Mouse (Mus musculus): ENCODE results near the gene Sfxn1. TPM values are rescaled to one million over a fixed set of nuclear protein-coding genes. Genes with fewer than 3 reads are reported as not detected.

The Sfxn1 gene
- polyA plus RNA-seq, 1 experiment = 0.75 TPM

DNA sequence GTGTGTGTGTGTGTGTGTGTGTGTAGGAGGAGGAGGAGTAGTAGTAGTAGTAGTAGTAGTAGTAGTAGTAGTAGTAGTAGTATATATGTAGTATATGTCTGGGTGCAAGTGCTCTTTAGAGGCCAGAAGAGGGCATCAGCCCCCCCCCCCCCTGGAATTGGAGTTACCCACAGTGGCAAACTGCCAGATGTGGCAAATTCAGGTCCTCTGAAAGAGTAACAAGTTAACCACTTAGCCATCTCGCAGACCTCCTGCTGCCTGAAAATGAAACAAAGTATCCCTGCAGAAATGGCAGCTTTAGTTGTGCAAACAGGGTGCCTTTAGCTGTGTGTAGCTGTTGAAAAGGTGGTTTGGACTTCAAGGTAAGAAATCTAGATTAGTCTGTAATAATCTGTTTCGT, 1.8 kb downstream of the Sfxn1 start:
- TF ChIP-seq GATA1 (IDR thresholded peaks at IDR 0.05; ENCODE audit: low read length) (no peak), TAL1 (IDR thresholded peaks at IDR 0.05; ENCODE audit: low read length) (no peak)
- peak overlapping the region; percentile 93 for H3K4me3 ChIP-seq (replicated peaks)
- no peaks in the 10 kb centered on the region for H3K9me3 ChIP-seq (ENCODE audit: control insufficient read depth, low read length)
- H3K36me3 ChIP-seq (ENCODE audit: control insufficient read depth) = peaks cover 30% of the 10 kb centered on the region
- no peaks in the 10 kb centered on the region for H3K27me3 ChIP-seq (ENCODE audit: control insufficient read depth)
- peaks cover 34% of the 10 kb centered on the region for H3K4me1 ChIP-seq (ENCODE audit: control insufficient read depth)

DNA sequence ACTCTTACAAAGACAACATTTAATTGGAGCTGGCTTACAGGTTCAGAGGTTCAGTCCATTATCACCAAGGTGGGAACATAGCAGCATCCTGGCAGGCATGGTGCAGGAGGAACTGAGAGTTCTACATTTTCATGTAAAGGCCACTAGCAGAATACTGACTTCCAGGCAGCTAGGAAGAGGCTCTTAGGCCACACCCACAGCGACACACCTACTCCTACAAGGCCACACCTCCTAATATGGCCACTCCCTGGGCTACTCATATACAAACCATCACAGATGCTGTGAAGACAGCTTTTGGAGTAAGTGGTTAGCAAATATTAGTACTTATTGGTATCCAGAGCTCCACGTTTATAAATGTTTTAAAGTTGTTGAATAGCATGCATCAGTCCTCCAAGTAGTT, 3.7 kb downstream of the Sfxn1 start:
- H3K4me3 ChIP-seq (replicated peaks) = no peak overlapping the region
- H3K36me3 ChIP-seq (ENCODE audit: control insufficient read depth) = peaks cover 38% of the 10 kb centered on the region
- H3K9me3 ChIP-seq (ENCODE audit: control insufficient read depth, low read length) = no peaks in the 10 kb centered on the region
- no peak for TF ChIP-seq GATA1 (IDR thresholded peaks at IDR 0.05; ENCODE audit: low read length)
- no peak for TF ChIP-seq TAL1 (IDR thresholded peaks at IDR 0.05; ENCODE audit: low read length)
- H3K4me1 ChIP-seq (ENCODE audit: control insufficient read depth) = peaks cover 42% of the 10 kb centered on the region
- no peaks in the 10 kb centered on the region for H3K27me3 ChIP-seq (ENCODE audit: control insufficient read depth)

- Histone ChIP-seq H3K4me1 (ENCODE audit: control insufficient read depth) (peaks cover 40% of the 10 kb centered on the region), H3K4me3 (replicated peaks) (no peak overlapping the region), H3K27me3 (ENCODE audit: control insufficient read depth) (no peaks in the 10 kb centered on the region), H3K9me3 (ENCODE audit: control insufficient read depth, low read length) (no peaks in the 10 kb centered on the region), H3K36me3 (ENCODE audit: control insufficient read depth) (peaks cover 38% of the 10 kb centered on the region)
- TF ChIP-seq TAL1 (IDR thresholded peaks at IDR 0.05; ENCODE audit: low read length) (no peak), GATA1 (IDR thresholded peaks at IDR 0.05; ENCODE audit: low read length) (no peak)
Observed at GRCm38 (mm10) chr13:54076051-54076450, 4.4 kb downstream of the Sfxn1 start.

DNA sequence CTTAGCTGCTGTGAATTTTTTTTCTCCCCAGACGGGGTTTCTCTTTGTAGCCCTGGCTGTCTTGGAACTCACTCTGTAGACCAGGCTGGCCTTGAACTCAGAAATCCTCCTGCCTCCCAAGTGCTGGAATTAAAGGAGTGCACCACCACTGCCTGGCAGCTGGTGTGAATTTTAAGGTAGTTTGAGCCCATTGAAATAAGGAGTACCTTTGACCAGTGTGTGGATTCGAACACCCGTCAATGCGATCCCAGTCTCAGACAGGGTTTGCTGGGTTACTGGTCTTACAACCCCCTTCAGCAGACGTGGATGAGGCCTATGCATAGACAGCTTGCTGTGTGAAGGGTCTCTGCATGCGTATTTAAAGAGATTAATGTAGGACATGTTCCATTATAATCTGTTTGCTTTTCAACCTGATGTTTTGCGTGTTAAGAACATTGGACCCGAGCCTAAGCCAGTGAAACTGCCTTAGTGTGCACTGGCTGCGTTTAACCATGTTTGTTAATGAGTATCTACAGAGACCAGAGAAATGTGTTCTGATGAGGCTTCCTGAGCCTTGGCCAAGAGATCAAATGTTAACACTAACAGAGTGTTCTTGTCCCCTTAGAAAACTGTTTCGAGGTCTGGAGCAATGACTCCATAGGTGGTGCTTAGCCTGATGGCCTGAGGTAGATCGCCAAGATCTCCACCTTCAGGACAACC, 5.2 kb downstream of the Sfxn1 start:
- Histone ChIP-seq H3K36me3 (ENCODE audit: control insufficient read depth) (peaks cover 38% of the 10 kb centered on the region), H3K4me1 (ENCODE audit: control insufficient read depth) (peaks cover 35% of the 10 kb centered on the region), H3K27me3 (ENCODE audit: control insufficient read depth) (no peaks in the 10 kb centered on the region), H3K4me3 (replicated peaks) (no peak overlapping the region), H3K9me3 (ENCODE audit: control insufficient read depth, low read length) (no peaks in the 10 kb centered on the region)
- TF ChIP-seq GATA1 (IDR thresholded peaks at IDR 0.05; ENCODE audit: low read length) (no peak), TAL1 (IDR thresholded peaks at IDR 0.05; ENCODE audit: low read length) (no peak)

DNA sequence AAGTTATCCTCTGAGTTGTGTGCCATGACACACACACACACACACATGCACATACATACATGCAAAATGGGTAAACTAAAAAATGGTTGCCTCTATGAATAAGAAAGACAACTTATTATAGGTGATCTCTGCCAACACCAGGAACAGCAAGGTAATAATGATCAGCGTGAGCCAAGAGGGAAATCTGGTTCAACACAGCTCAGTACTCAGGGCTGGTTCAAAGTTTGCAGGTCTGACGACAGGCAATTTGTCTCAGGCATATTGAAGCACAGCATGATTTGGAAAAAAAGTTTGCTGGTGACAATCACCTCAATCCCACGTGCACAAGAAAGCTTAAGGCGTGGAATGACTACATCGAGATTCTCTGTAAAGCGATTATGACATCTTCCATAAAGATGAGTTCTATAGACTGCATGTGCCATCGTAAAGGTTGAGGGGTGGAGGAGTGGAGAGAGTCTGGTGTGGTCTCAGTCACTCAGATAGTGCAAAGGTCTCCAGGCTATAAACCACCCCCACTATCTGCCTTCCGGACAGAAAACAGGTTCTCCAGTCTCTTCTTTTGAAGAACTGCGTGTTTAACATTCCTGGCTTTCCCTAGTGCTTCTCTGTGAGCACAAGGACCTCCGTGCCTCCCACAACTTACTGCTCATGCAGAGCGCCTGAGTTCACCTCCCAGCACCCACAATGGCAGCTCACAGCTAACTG, 6.0 kb downstream of the Sfxn1 start:
- Histone ChIP-seq H3K4me3 (replicated peaks) (no peak overlapping the region), H3K36me3 (ENCODE audit: control insufficient read depth) (peaks cover 39% of the 10 kb centered on the region), H3K4me1 (ENCODE audit: control insufficient read depth) (peaks cover 29% of the 10 kb centered on the region), H3K9me3 (ENCODE audit: control insufficient read depth, low read length) (no peaks in the 10 kb centered on the region), H3K27me3 (ENCODE audit: control insufficient read depth) (no peaks in the 10 kb centered on the region)
- TF ChIP-seq GATA1 (IDR thresholded peaks at IDR 0.05; ENCODE audit: low read length) = no peak
- no peak for TF ChIP-seq TAL1 (IDR thresholded peaks at IDR 0.05; ENCODE audit: low read length)

GRCm38 (mm10) chr13:54079782-54080759, 8.4 kb downstream of the Sfxn1 start:
- no peak overlapping the region for H3K4me3 ChIP-seq (replicated peaks)
- no peaks in the 10 kb centered on the region for H3K27me3 ChIP-seq (ENCODE audit: control insufficient read depth)
- no peaks in the 10 kb centered on the region for H3K9me3 ChIP-seq (ENCODE audit: control insufficient read depth, low read length)
- TF ChIP-seq GATA1 (IDR thresholded peaks at IDR 0.05; ENCODE audit: low read length) (no peak), TAL1 (IDR thresholded peaks at IDR 0.05; ENCODE audit: low read length) (no peak)
- peaks cover 22% of the 10 kb centered on the region for H3K4me1 ChIP-seq (ENCODE audit: control insufficient read depth)
- peaks cover 40% of the 10 kb centered on the region for H3K36me3 ChIP-seq (ENCODE audit: control insufficient read depth)

DNA sequence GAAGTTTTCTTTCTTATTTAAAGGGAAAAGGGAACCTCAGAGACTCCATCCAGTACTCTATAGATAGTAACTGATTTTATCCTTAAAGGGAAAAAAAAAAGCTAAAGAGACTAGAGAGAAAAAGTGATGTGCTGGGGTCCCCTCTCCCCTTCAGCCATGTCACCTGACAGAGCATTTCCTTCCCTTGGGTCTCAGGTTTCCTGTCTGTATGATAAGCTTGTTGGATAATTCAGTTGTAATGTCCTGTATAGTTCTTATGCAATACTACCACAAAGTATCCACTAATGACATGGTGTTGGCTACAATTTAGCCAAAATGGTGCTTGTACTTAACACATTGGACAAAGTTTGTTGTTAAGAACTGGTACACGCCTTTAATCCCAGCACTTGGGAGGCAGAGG, 9.1 kb downstream of the Sfxn1 start:
- Histone ChIP-seq H3K9me3 (ENCODE audit: control insufficient read depth, low read length) (no peaks in the 10 kb centered on the region), H3K36me3 (ENCODE audit: control insufficient read depth) (peaks cover 40% of the 10 kb centered on the region), H3K27me3 (ENCODE audit: control insufficient read depth) (no peaks in the 10 kb centered on the region), H3K4me1 (ENCODE audit: control insufficient read depth) (peaks cover 17% of the 10 kb centered on the region), H3K4me3 (replicated peaks) (no peak overlapping the region)
- TF ChIP-seq TAL1 (IDR thresholded peaks at IDR 0.05; ENCODE audit: low read length) (no peak), GATA1 (IDR thresholded peaks at IDR 0.05; ENCODE audit: low read length) (no peak)

- peaks cover 45% of the 10 kb centered on the region for H3K36me3 ChIP-seq (ENCODE audit: control insufficient read depth)
- H3K27me3 ChIP-seq (ENCODE audit: control insufficient read depth) = no peaks in the 10 kb centered on the region
- TF ChIP-seq TAL1 (IDR thresholded peaks at IDR 0.05; ENCODE audit: low read length) (no peak), GATA1 (IDR thresholded peaks at IDR 0.05; ENCODE audit: low read length) (no peak)
- H3K4me3 ChIP-seq (replicated peaks) = no peak overlapping the region
- peaks cover 14% of the 10 kb centered on the region for H3K4me1 ChIP-seq (ENCODE audit: control insufficient read depth)
- no peaks in the 10 kb centered on the region for H3K9me3 ChIP-seq (ENCODE audit: control insufficient read depth, low read length)
Observed at GRCm38 (mm10) chr13:54082946-54083345, 11.3 kb downstream of the Sfxn1 start.

GRCm38 (mm10) chr13:54084178-54084577, 12.5 kb downstream of the Sfxn1 start:
- Histone ChIP-seq H3K36me3 (ENCODE audit: control insufficient read depth) (peaks cover 54% of the 10 kb centered on the region), H3K4me3 (replicated peaks) (no peak overlapping the region), H3K9me3 (ENCODE audit: control insufficient read depth, low read length) (no peaks in the 10 kb centered on the region), H3K27me3 (ENCODE audit: control insufficient read depth) (no peaks in the 10 kb centered on the region), H3K4me1 (ENCODE audit: control insufficient read depth) (peaks cover 11% of the 10 kb centered on the region)
- TF ChIP-seq TAL1 (IDR thresholded peaks at IDR 0.05; ENCODE audit: low read length) = no peak
- TF ChIP-seq GATA1 (IDR thresholded peaks at IDR 0.05; ENCODE audit: low read length) = no peak
